Mouse (Mus musculus) stomach, embryonic 16.5 days (tissue): ENCODE measurements around the gene Ppt2. TPM values are rescaled to one million over a fixed set of nuclear protein-coding genes. Genes with fewer than 3 reads are reported as not detected.

Experiments
- ATAC-seq: fragments of 200-750 bp; cut with Nextera tagmentation; 2 replicates; pipeline ENCODE4 v1.8.0; 2017; ENCODE audit warnings: moderate number of reproducible peaks, moderate TSS enrichment; ENCODE audit not compliant: insufficient read depth, low FRiP score
- H3K27ac ChIP-seq: fragments of 300-500 bp; sonication (generic); 2 replicates; pipeline ENCODE4 v1.5.1; 2014; ENCODE audit warnings: low read length
- H3K27me3 ChIP-seq: fragments of 300-500 bp; sonication (generic); 2 replicates; pipeline ENCODE4 v1.6.1; 2014; ENCODE audit warnings: low read length, control low read depth, mixed read lengths; ENCODE audit not compliant: control insufficient read depth, insufficient read depth
- H3K36me3 ChIP-seq: fragments of 300-500 bp; sonication (generic); 2 replicates; pipeline ENCODE4 v1.6.1; 2014; ENCODE audit warnings: low read length; ENCODE audit not compliant: control insufficient read depth, insufficient read depth
- H3K4me1 ChIP-seq: fragments of 300-500 bp; sonication (generic); 2 replicates; pipeline ENCODE4 v1.6.1; 2014; ENCODE audit warnings: low read length, control low read depth, mixed read lengths; ENCODE audit not compliant: control insufficient read depth, insufficient read depth
- H3K4me2 ChIP-seq: fragments of 300-500 bp; sonication (generic); 2 replicates; pipeline ENCODE4 v1.6.1; 2014; ENCODE audit warnings: low read depth, low read length, mixed read lengths
- H3K4me3 ChIP-seq: fragments of 300-500 bp; sonication (generic); replicated peaks from 2 replicates; pipeline ENCODE4 v1.5.1; 2014; ENCODE audit warnings: mild to moderate bottlenecking, low read length
- H3K9ac ChIP-seq: fragments of 300-500 bp; sonication (generic); 2 replicates; pipeline ENCODE4 v1.6.1; 2014; ENCODE audit warnings: low read length
- H3K9me3 ChIP-seq: fragments of 300-500 bp; sonication (generic); replicated peaks from 2 replicates; pipeline ENCODE4 v1.6.1; 2016; ENCODE audit warnings: low read length, control low read depth; ENCODE audit not compliant: control insufficient read depth
- WGBS: fragments of 180-500 bp; shearing (Covaris S2); extraction: QIAGEN DNeasy Blood & Tissue Kit; methylation state at CpG from one replicate; pipeline ENCODE4 v1.1.7; 2014; 5-methylcytosine and 5-hydroxymethylcytosine counted together
- polyA plus RNA-seq: library from polyadenylated mRNA; unstranded; fragments of >200 nt; fragmentation: Nextera tagmentation; extraction: Ambion mirVana; gene quantifications from 2 replicates; pipeline ENCODE4 v1.2.1, GENCODE M21; 2015

Gene Ppt2
- polyA plus RNA-seq, 1 experiment from 2014 or later: 25.2 TPM

- 58% methylated on average over 2 of the region's 2 CpGs for WGBS
Measured at GRCm38 (mm10) chr17:34635671-34636070, 7.4 kb upstream of the Ppt2 start.

GRCm38 (mm10) chr17:34632261-34632691 lies 4.0 kb upstream of the Ppt2 start:
- 2% methylated on average over 26 of the region's 26 CpGs for WGBS
- ATAC-seq: peak; percentile 61
- H3K27me3 ChIP-seq: peaks cover 25% of the 10 kb centered on the region

More at GRCm38 (mm10) chr17:34635671-34636070, 7.4 kb upstream of the Ppt2 start:
- Histone ChIP-seq H3K9ac (no peak overlapping the region), H3K4me2 (no peak overlapping the region), H3K27ac (no peak overlapping the region), H3K4me3 (no peak overlapping the region), H3K27me3 (peaks cover 15% of the 10 kb centered on the region; the same call in 1 of the 2 replicates), H3K4me1 (peaks cover 20% of the 10 kb centered on the region), H3K9me3 (no peaks in the 10 kb centered on the region), H3K36me3 (no peaks in the 10 kb centered on the region)
- ATAC-seq: no peak

GRCm38 (mm10) chr17:34631647-34632046 lies 3.3 kb upstream of the Ppt2 start:
- ATAC-seq: no peak
- Histone ChIP-seq H3K36me3 (no peaks in the 10 kb centered on the region), H3K9me3 (no peaks in the 10 kb centered on the region), H3K4me3 (peak overlapping the region; percentile 48), H3K9ac (peak overlapping the region; percentile 65), H3K27me3 (peaks cover 25% of the 10 kb centered on the region), H3K4me1 (peaks cover 39% of the 10 kb centered on the region), H3K4me2 (peak overlapping the region; percentile 70), H3K27ac (0 out of 2 replicates have a peak overlapping the region, but pooled peaks have one; percentile 62)
- 11% methylated on average over 12 of the region's 12 CpGs for WGBS

More at GRCm38 (mm10) chr17:34632261-34632691, 4.0 kb upstream of the Ppt2 start:
- Histone ChIP-seq H3K9ac (peak overlapping the region; percentile 65), H3K4me2 (peak overlapping the region; percentile 70), H3K4me3 (peak overlapping the region; percentile 48), H3K9me3 (no peaks in the 10 kb centered on the region), H3K27ac (peak overlapping the region; percentile 73), H3K4me1 (peaks cover 39% of the 10 kb centered on the region), H3K36me3 (no peaks in the 10 kb centered on the region)

GRCm38 (mm10) chr17:34630761-34631301 lies 2.5 kb upstream of the Ppt2 start:
- H3K27me3 ChIP-seq: peaks cover 25% of the 10 kb centered on the region

GRCm38 (mm10) chr17:34629796-34630603 lies 1.7 kb upstream of the Ppt2 start:
- ATAC-seq: no peak
- Histone ChIP-seq H3K4me2 (peak overlapping the region; percentile 70), H3K27ac (no peak overlapping the region), H3K36me3 (no peaks in the 10 kb centered on the region), H3K9ac (peak overlapping the region; percentile 55; the same call in 1 of the 2 replicates), H3K27me3 (peaks cover 25% of the 10 kb centered on the region), H3K4me3 (peak overlapping the region; percentile 30), H3K4me1 (peaks cover 46% of the 10 kb centered on the region), H3K9me3 (no peaks in the 10 kb centered on the region)
- 28% methylated on average over 12 of the region's 12 CpGs for WGBS

More at GRCm38 (mm10) chr17:34630761-34631301, 2.5 kb upstream of the Ppt2 start:
- Histone ChIP-seq H3K9me3 (no peaks in the 10 kb centered on the region), H3K27ac (no peak overlapping the region), H3K4me2 (peak overlapping the region; percentile 51), H3K4me3 (peak overlapping the region; percentile 48), H3K36me3 (no peaks in the 10 kb centered on the region), H3K4me1 (peaks cover 46% of the 10 kb centered on the region), H3K9ac (peak overlapping the region; percentile 55)
- 3% methylated on average over 48 of the region's 48 CpGs for WGBS
- ATAC-seq: no peak

GRCm38 (mm10) chr17:34629221-34629751 lies 976 bp upstream of the Ppt2 start, which contains the start of gene Prrt1:
Gene Prrt1, plus strand, starts transcription at chr17:34629533.
- H3K27me3 ChIP-seq: peaks cover 25% of the 10 kb centered on the region
- WGBS: 2% methylated on average over 16 of the region's 16 CpGs
- peaks cover 46% of the 10 kb centered on the region for H3K4me1 ChIP-seq
- H3K4me2 ChIP-seq: peak within 1 kb of the TSS; percentile 70
- H3K4me3 ChIP-seq: peak within 1 kb of the TSS; percentile 87
- no peak for ATAC-seq
- peak within 1 kb of the TSS; percentile 99 for H3K27ac ChIP-seq
- no peaks in the 10 kb centered on the region for H3K36me3 ChIP-seq
- H3K9ac ChIP-seq: peak within 1 kb of the TSS; percentile 91
- H3K9me3 ChIP-seq: no peaks in the 10 kb centered on the region

GRCm38 (mm10) chr17:34628644-34628967 lies 296 bp upstream of the Ppt2 start:
- no peak for ATAC-seq
- Histone ChIP-seq H3K36me3 (no peaks in the 10 kb centered on the region), H3K27me3 (peaks cover 21% of the 10 kb centered on the region), H3K9me3 (no peaks in the 10 kb centered on the region), H3K9ac (peak overlapping the region; percentile 91), H3K27ac (peak overlapping the region; percentile 99), H3K4me3 (peak overlapping the region; percentile 87), H3K4me2 (peak overlapping the region; percentile 70), H3K4me1 (peaks cover 46% of the 10 kb centered on the region)
- 22% methylated on average over 5 of the region's 5 CpGs for WGBS

GRCm38 (mm10) chr17:34627093-34627942 lies 992 bp downstream of the Ppt2 start:
- under 1% methylated on average over 44 of the region's 45 CpGs for WGBS
- H3K27ac ChIP-seq: peak overlapping the region; percentile 99
- H3K27me3 ChIP-seq: peaks cover 21% of the 10 kb centered on the region
- peaks cover 46% of the 10 kb centered on the region for H3K4me1 ChIP-seq
- H3K4me3 ChIP-seq: peak overlapping the region; percentile 87
- H3K4me2 ChIP-seq: peak overlapping the region; percentile 70
- no peaks in the 10 kb centered on the region for H3K9me3 ChIP-seq
- H3K36me3 ChIP-seq: peaks cover 4% of the 10 kb centered on the region; the same call in 1 of the 2 replicates
- peak overlapping the region; percentile 91 for H3K9ac ChIP-seq
- ATAC-seq: peak; percentile 80
